Mouse (Mus musculus) embryonic fibroblast, embryonic 13.5 days (primary cell): ENCODE measurements around the gene Wsb1. TPM values are rescaled to one million over a fixed set of nuclear protein-coding genes. Genes with fewer than 3 reads are reported as not detected.
A peak's percentile ranks its signal among the peaks of the same experiment; 100 is the strongest.
"Not testable (repeated sequence)": the region's sequence is repeated elsewhere in the genome, so short reads cannot be mapped to it uniquely, and the experiment has no call there.

ENCODE experiments used
- H3K27ac ChIP-seq: 2 replicates; pipeline ENCODE4 v1.5.1; 2012; ENCODE audit warnings: low read length, control low read depth, inconsistent platforms; ENCODE audit not compliant: insufficient read depth
- H3K4me1 ChIP-seq: 2 replicates; pipeline ENCODE4 v1.6.1; 2011; ENCODE audit warnings: low read length; ENCODE audit not compliant: control insufficient read depth, insufficient read depth
- H3K4me3 ChIP-seq: 2 replicates; pipeline ENCODE4 v1.5.1; 2011; ENCODE audit warnings: mild to moderate bottlenecking, control low read depth, low read length; ENCODE audit not compliant: insufficient read depth
- CTCF ChIP-seq: IDR thresholded peaks from 2 replicates; pipeline ENCODE4 v1.5.1; 2011; ENCODE audit warnings: mild to moderate bottlenecking, control low read depth, low read length, moderate library complexity, borderline replicate concordance; ENCODE audit not compliant: insufficient read depth
- POLR2A ChIP-seq: IDR thresholded peaks from 2 replicates; pipeline ENCODE4 v1.6.1; 2011; ENCODE audit warnings: low read depth, mild to moderate bottlenecking, control low read depth, low read length, moderate library complexity
- polyA plus RNA-seq: library from polyadenylated mRNA; stranded (reverse); fragments of >200 nt; gene quantifications from 2 replicates; pipeline ENCODE4 v1.2.4, GENCODE M21; 2011; ENCODE audit warnings: low read depth; ENCODE audit not compliant: missing spikeins, insufficient read length

Wsb1 gene
- polyA plus RNA-seq = 227 and 261 TPM in 2 replicates

GRCm38 (mm10) chr11:79254391-79255098, at the start of gene Wsb1:
Gene Wsb1 (minus strand): TSS chr11:79254671.
- H3K27ac ChIP-seq = peak within 1 kb of the TSS; percentile 91
- TF ChIP-seq POLR2A = peak; percentile 100
- TF ChIP-seq CTCF = no peak

GRCm38 (mm10) chr11:79304245-79304644, 49.8 kb upstream of the Wsb1 start:
- not testable (repeated sequence) for H3K4me3 ChIP-seq

More at GRCm38 (mm10) chr11:79254391-79255098, at the start of gene Wsb1:
- Histone ChIP-seq H3K4me3 (peak within 1 kb of the TSS; percentile 94), H3K4me1 (no peaks in the 10 kb centered on the region; the same call in 1 of the 2 replicates)

GRCm38 (mm10) chr11:79303109-79303508, 48.6 kb upstream of the Wsb1 start:
- peaks cover 15% of the 10 kb centered on the region; the same call in 1 of the 2 replicates for H3K4me1 ChIP-seq
- H3K4me3 ChIP-seq = no peak overlapping the region
- TF ChIP-seq POLR2A = no peak
- no peak overlapping the region for H3K27ac ChIP-seq

More at GRCm38 (mm10) chr11:79304245-79304644, 49.8 kb upstream of the Wsb1 start:
- not testable (repeated sequence) for H3K27ac ChIP-seq
- H3K4me1 ChIP-seq = peaks cover 15% of the 10 kb centered on the region; the same call in 1 of the 2 replicates

- Histone ChIP-seq H3K27ac (no peak overlapping the region), H3K4me3 (no peak overlapping the region), H3K4me1 (no peaks in the 10 kb centered on the region)
- TF ChIP-seq CTCF (no peak), POLR2A (no peak)
Measured at GRCm38 (mm10) chr11:79299719-79300431, 45.4 kb upstream of the Wsb1 start.

- Histone ChIP-seq H3K4me3 (no peak within 1 kb of the TSS), H3K27ac (no peak within 1 kb of the TSS), H3K4me1 (no peaks in the 10 kb centered on the region)
- TF ChIP-seq CTCF (no peak), POLR2A (no peak)
Measured at GRCm38 (mm10) chr11:79296856-79297491, 42.5 kb upstream of the Wsb1 start, which contains the start of gene Gm9964. Gene Gm9964 (minus strand): TSS chr11:79296906.

GRCm38 (mm10) chr11:79296167-79296566, 41.7 kb upstream of the Wsb1 start:
- TF ChIP-seq CTCF = no peak
- no peak for TF ChIP-seq POLR2A
- Histone ChIP-seq H3K4me1 (no peaks in the 10 kb centered on the region), H3K27ac (no peak overlapping the region), H3K4me3 (no peak overlapping the region)

- TF ChIP-seq POLR2A (no peak), CTCF (no peak)
- Histone ChIP-seq H3K4me3 (no peak overlapping the region), H3K4me1 (no peaks in the 10 kb centered on the region), H3K27ac (no peak overlapping the region)
Measured at GRCm38 (mm10) chr11:79293971-79294370, 39.5 kb upstream of the Wsb1 start.

- TF ChIP-seq CTCF (no peak), POLR2A (no peak)
- no peak overlapping the region for H3K27ac ChIP-seq
Measured at GRCm38 (mm10) chr11:79293025-79293424, 38.6 kb upstream of the Wsb1 start.

GRCm38 (mm10) chr11:79292130-79292529, 37.7 kb upstream of the Wsb1 start:
- TF ChIP-seq POLR2A (no peak), CTCF (no peak)
- no peak overlapping the region for H3K27ac ChIP-seq
- no peaks in the 10 kb centered on the region for H3K4me1 ChIP-seq

More at GRCm38 (mm10) chr11:79293025-79293424, 38.6 kb upstream of the Wsb1 start:
- Histone ChIP-seq H3K4me3 (no peak overlapping the region), H3K4me1 (no peaks in the 10 kb centered on the region)

GRCm38 (mm10) chr11:79291651-79292050, 37.2 kb upstream of the Wsb1 start:
- Histone ChIP-seq H3K4me3 (no peak overlapping the region), H3K4me1 (no peaks in the 10 kb centered on the region), H3K27ac (no peak overlapping the region)
- no peak for TF ChIP-seq CTCF
- TF ChIP-seq POLR2A = no peak

More at GRCm38 (mm10) chr11:79292130-79292529, 37.7 kb upstream of the Wsb1 start:
- no peak overlapping the region for H3K4me3 ChIP-seq
